Mouse (Mus musculus): ENCODE results near the gene Dnajb13. TPM values are rescaled to one million over a fixed set of nuclear protein-coding genes. Genes with fewer than 3 reads are reported as not detected.
A peak's percentile ranks its signal among the peaks of the same experiment; 100 is the strongest.
"Not testable (repeated sequence)": the region's sequence is repeated elsewhere in the genome, so short reads cannot be mapped to it uniquely, and the experiment has no call there.

Dnajb13 gene
- total RNA-seq, 2 experiments from 2014 or later: 0.43 to 0.50 TPM

- no peak for DNase-seq
Measured at GRCm38 (mm10) chr7:100484493-100484892, 30.3 kb downstream of the Dnajb13 start.

- DNase-seq: not testable (repeated sequence)
Measured at GRCm38 (mm10) chr7:100482046-100482445, 32.7 kb downstream of the Dnajb13 start.

GRCm38 (mm10) chr7:100480175-100480574 is 34.6 kb downstream of the Dnajb13 start:
- DNase-seq: no peak

GRCm38 (mm10) chr7:100479823-100480164 is 35.0 kb downstream of the Dnajb13 start:
- DNase-seq: no peak

- no peak for DNase-seq
Measured at GRCm38 (mm10) chr7:100479100-100479822, 35.5 kb downstream of the Dnajb13 start.

- DNase-seq: no peak
Measured at GRCm38 (mm10) chr7:100474680-100475079, 40.1 kb downstream of the Dnajb13 start.

- DNase-seq: no peak
Measured at GRCm38 (mm10) chr7:100473846-100474454, 40.8 kb downstream of the Dnajb13 start.

- DNase-seq: no peak
Measured at GRCm38 (mm10) chr7:100472777-100473176, 42.0 kb downstream of the Dnajb13 start, which contains the start of gene Ucp3. TSS of gene Ucp3 (plus strand) at chr7:100472990.

- no peak for DNase-seq
Measured at GRCm38 (mm10) chr7:100471407-100471797, 43.4 kb downstream of the Dnajb13 start.

- no peak for DNase-seq
Measured at GRCm38 (mm10) chr7:100470796-100471406, 43.9 kb downstream of the Dnajb13 start.

- DNase-seq: no peak
Measured at GRCm38 (mm10) chr7:100469502-100469901, 45.3 kb downstream of the Dnajb13 start.

- DNase-seq: no peak
Measured at GRCm38 (mm10) chr7:100468761-100469160, 46.0 kb downstream of the Dnajb13 start.

GRCm38 (mm10) chr7:100466781-100467510 is 47.8 kb downstream of the Dnajb13 start:
- no peak for DNase-seq

GRCm38 (mm10) chr7:100465656-100466309 is 49.0 kb downstream of the Dnajb13 start:
- peak in 1 of 2 experiments; percentile 21 for DNase-seq

GRCm38 (mm10) chr7:100465248-100465647 is 49.5 kb downstream of the Dnajb13 start:
- no peak for DNase-seq

GRCm38 (mm10) chr7:100464248-100464647 is 50.5 kb downstream of the Dnajb13 start:
- no peak for DNase-seq

GRCm38 (mm10) chr7:100463757-100464156 is 51.0 kb downstream of the Dnajb13 start:
- no peak for DNase-seq

GRCm38 (mm10) chr7:100463194-100463593 is 51.6 kb downstream of the Dnajb13 start:
- no peak for DNase-seq

GRCm38 (mm10) chr7:100461621-100462151 is 53.1 kb downstream of the Dnajb13 start:
- DNase-seq: peak; percentile 30 to 57

- DNase-seq: no peak
Measured at GRCm38 (mm10) chr7:100459862-100460261, 54.9 kb downstream of the Dnajb13 start.

GRCm38 (mm10) chr7:100458153-100458552 is 56.6 kb downstream of the Dnajb13 start:
- DNase-seq: no peak

All from layer of hippocampus, postnatal 36 days (tissue).